Mouse (Mus musculus): ENCODE data around the gene Aspdh.

DNA sequence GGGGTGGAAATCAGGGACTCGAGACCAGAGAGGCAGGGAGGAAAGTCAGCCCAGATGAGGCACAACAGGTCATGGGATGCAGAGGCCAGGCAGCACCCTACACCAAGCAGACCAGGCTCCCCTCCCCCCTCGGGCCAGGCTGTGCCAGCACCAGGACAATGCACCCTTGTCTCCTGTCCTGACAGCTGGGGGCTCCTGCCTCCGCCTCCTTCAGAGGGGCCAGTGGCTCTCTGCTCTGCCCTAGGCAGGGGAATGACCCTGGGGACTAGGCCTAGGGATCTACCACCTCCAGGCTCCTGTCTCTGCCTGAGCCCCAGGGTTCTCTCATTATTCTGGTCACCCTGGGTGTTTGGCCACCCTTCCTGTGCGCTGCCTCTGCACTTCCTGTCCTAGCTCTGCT, 9.2 kb downstream of the Aspdh start:
- no peak for TF ChIP-seq POLR2A (IDR thresholded peaks at IDR 0.05; ENCODE audit: insufficient read depth, low read depth, low read length)
- TF ChIP-seq CTCF (IDR thresholded peaks at IDR 0.05; ENCODE audit: insufficient read depth, low read depth, low read length), result no peak

All from olfactory bulb, adult 2 months (tissue).